Mouse (Mus musculus) limb, embryonic 15.5 days (tissue): ENCODE results near the gene Crls1. TPM values are rescaled to one million over a fixed set of nuclear protein-coding genes. Genes with fewer than 3 reads are reported as not detected.

Experiments
- ATAC-seq: fragments of 200-750 bp; cut with Nextera tagmentation; 2 replicates; pipeline ENCODE4 v1.8.0; 2017; ENCODE audit warnings: low read depth, moderate TSS enrichment; ENCODE audit not compliant: insufficient number of reproducible peaks, low FRiP score, low TSS enrichment
- H3K27ac ChIP-seq: fragments of 300-500 bp; sonication (generic); 2 replicates; pipeline ENCODE4 v1.5.1; 2015; ENCODE audit warnings: moderate library complexity, mild to moderate bottlenecking, inconsistent platforms
- H3K27me3 ChIP-seq: fragments of 300-500 bp; sonication (generic); 2 replicates; pipeline ENCODE4 v1.6.1; 2015; ENCODE audit warnings: inconsistent platforms
- H3K36me3 ChIP-seq: fragments of 300-500 bp; sonication (generic); 2 replicates; pipeline ENCODE4 v1.6.1; 2015; ENCODE audit warnings: inconsistent platforms
- H3K4me1 ChIP-seq: fragments of 300-500 bp; sonication (generic); 2 replicates; pipeline ENCODE4 v1.6.1; 2015; ENCODE audit warnings: inconsistent platforms
- H3K4me2 ChIP-seq: fragments of 300-500 bp; sonication (generic); 2 replicates; pipeline ENCODE4 v1.6.1; 2015; ENCODE audit warnings: mild to moderate bottlenecking, inconsistent platforms
- H3K4me3 ChIP-seq: fragments of 300-500 bp; sonication (generic); 2 replicates; pipeline ENCODE4 v1.5.1; 2015; ENCODE audit warnings: mild to moderate bottlenecking, inconsistent platforms
- H3K9ac ChIP-seq: fragments of 300-500 bp; sonication (generic); 2 replicates; pipeline ENCODE4 v1.6.1; 2015; ENCODE audit warnings: inconsistent platforms
- H3K9me3 ChIP-seq: fragments of 300-500 bp; sonication (generic); 2 replicates; pipeline ENCODE4 v1.6.1; 2016; ENCODE audit warnings: inconsistent platforms
- WGBS: fragments of 180-500 bp; shearing (Covaris S2); methylation state at CpG from one replicate; pipeline ENCODE4 v1.1.7; 2015; 5-methylcytosine and 5-hydroxymethylcytosine counted together
- polyA plus RNA-seq: library from polyadenylated mRNA; unstranded; fragments of >200 nt; fragmentation: Nextera tagmentation; extraction: Ambion mirVana; gene quantifications from 2 replicates; pipeline ENCODE4 v1.2.1, GENCODE M21; 2015

Crls1 gene
- polyA plus RNA-seq, 1 experiment from 2014 or later, result 17.8 TPM

DNA sequence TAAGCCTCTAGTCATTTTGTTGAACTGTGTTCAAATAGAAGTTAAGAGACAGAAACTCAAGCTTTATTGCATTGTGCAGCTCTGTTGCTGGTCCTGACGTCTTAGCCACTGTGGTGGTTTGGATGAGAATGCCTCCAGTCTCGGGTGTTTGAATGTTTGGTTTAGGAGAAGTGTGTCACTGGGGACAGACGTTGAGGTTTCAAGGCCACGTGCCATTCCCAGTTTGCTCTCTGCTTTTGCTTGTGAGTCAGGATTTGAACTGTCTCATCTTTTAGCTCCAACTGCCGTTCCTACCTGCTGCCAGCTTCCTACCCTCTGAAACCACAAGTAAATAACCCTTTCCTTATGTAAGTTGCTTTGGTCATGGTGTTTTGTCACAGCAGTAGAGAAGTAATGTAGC, 21.1 kb downstream of the Crls1 start:
- Histone ChIP-seq H3K9me3 (no peaks in the 10 kb centered on the region), H3K27ac (no peak overlapping the region), H3K27me3 (no peaks in the 10 kb centered on the region), H3K9ac (no peak overlapping the region), H3K36me3 (peaks cover 28% of the 10 kb centered on the region), H3K4me1 (no peaks in the 10 kb centered on the region), H3K4me3 (no peak overlapping the region), H3K4me2 (no peak overlapping the region)
- no peak for ATAC-seq
- 78% methylated on average over 5 of the region's 5 CpGs for WGBS

DNA sequence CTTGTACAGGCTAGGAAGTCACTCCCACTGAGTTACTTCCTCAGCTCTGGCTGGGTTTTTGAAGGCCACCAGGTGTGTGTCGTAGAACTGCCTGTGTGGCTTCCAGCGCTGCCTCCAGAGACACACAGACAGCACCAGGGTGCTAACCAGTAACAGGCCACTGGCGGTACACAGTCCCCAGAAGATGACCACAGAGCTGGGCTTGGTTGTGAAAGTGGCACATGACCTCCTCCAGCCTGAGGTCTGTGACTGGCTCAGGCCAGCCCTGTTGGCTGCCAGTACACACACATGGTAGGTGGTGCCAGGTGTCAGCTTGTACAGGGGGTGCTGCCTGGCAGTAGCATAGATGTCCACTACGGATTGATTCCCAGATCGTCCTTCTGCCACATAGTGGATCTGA, 23.2 kb downstream of the Crls1 start:
- no peak overlapping the region for H3K27ac ChIP-seq
- no peak overlapping the region for H3K9ac ChIP-seq
- no peak overlapping the region for H3K4me3 ChIP-seq
- H3K27me3 ChIP-seq, result no peaks in the 10 kb centered on the region
- H3K36me3 ChIP-seq, result peaks cover 18% of the 10 kb centered on the region
- WGBS, result 77% methylated on average over 5 of the region's 5 CpGs
- ATAC-seq, result no peak
- no peak overlapping the region for H3K4me2 ChIP-seq
- H3K4me1 ChIP-seq, result no peaks in the 10 kb centered on the region
- no peaks in the 10 kb centered on the region for H3K9me3 ChIP-seq

DNA sequence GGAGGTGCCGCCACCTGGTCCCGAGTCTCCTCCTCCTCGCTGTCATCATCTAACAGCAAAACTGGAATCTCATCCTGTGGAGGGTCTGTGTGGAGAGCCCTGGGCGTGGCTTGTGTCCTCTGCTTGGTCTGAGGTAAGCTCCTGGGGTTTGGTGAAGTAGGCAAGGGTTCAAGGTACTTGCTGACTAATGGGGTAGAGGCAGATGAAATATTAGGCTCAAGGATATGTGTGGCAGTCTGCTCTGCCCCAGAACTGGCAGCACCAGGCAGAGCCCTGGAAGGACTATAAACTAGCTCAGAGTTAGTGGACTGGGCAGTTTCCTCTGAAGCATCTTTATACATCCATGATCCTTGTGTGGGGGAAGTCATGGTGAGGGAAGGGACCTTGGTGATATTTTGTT, 23.8 kb downstream of the Crls1 start:
- Histone ChIP-seq H3K9me3 (no peaks in the 10 kb centered on the region), H3K4me2 (no peak overlapping the region), H3K36me3 (peaks cover 14% of the 10 kb centered on the region), H3K4me1 (no peaks in the 10 kb centered on the region), H3K9ac (no peak overlapping the region), H3K27ac (no peak overlapping the region), H3K27me3 (no peaks in the 10 kb centered on the region), H3K4me3 (no peak overlapping the region)
- ATAC-seq, result no peak
- 78% methylated on average over 4 of the region's 4 CpGs for WGBS

DNA sequence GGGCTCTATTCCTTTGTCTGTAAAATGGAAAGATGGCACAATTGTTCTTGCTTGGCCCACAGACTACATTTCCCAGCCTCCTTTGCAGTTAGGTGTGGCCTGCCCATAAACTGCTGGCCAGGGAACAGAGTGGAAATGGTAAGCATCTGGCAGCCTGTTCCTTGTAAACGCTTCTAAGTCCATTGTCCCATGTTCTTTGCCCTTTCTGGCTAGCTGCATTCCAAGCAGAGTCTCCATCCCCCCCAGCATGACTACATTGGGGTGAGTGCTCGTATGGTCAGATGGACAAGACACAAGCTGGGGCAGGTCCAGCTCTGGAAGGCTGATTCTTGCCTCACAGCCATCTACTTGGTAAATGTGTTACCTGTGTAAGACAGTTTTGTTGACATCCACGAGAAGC, 25.2 kb downstream of the Crls1 start:
- H3K36me3 ChIP-seq, result 0 out of 2 replicates have a peak, but pooled peaks cover 6% of the 10 kb centered on the region
- H3K4me1 ChIP-seq, result no peaks in the 10 kb centered on the region
- H3K9me3 ChIP-seq, result no peaks in the 10 kb centered on the region
- H3K27ac ChIP-seq, result no peak overlapping the region
- ATAC-seq, result no peak
- WGBS, result 52% methylated on average over 3 of the region's 3 CpGs
- no peaks in the 10 kb centered on the region for H3K27me3 ChIP-seq
- H3K9ac ChIP-seq, result no peak overlapping the region
- no peak overlapping the region for H3K4me2 ChIP-seq
- H3K4me3 ChIP-seq, result no peak overlapping the region

DNA sequence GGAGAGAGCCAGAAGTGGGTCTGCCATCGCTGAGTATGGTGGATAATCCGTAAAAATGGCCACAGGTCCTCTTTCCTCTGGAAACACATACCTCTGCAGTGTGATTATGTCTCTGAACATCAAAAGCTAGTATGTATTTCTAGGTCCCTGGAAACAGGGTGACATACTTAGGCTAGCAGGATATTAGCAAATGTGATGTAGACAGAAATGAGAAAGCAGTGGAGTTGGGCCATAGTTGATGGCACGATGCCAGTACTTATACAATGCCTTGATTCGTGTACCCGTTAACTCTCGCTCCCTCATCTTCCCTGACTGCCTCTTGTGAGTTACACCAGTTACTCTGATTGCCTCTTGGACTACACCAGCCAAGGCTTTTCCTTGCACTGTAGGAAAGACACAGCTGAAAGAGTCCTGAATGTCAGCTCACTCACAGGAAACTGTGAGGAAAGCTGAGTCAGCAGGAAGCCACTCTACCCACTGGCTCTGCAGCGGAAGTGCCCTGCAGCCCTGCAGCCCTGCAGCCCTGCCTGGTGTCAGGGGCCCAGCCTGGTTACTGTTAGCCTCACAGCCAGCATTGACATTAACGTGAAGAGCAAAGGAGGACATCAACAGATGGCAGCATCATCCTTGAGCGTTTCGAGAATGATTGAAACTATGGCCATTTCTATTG, 27.3 kb downstream of the Crls1 start:
- no peak overlapping the region for H3K4me2 ChIP-seq
- peaks cover 19% of the 10 kb centered on the region for H3K27me3 ChIP-seq
- no peaks in the 10 kb centered on the region for H3K9me3 ChIP-seq
- H3K27ac ChIP-seq, result no peak overlapping the region
- H3K4me1 ChIP-seq, result peaks cover 2% of the 10 kb centered on the region
- no peaks in the 10 kb centered on the region for H3K36me3 ChIP-seq
- H3K9ac ChIP-seq, result no peak overlapping the region
- WGBS, result 74% methylated on average over 10 of the region's 10 CpGs
- no peak overlapping the region for H3K4me3 ChIP-seq
- ATAC-seq, result no peak

DNA sequence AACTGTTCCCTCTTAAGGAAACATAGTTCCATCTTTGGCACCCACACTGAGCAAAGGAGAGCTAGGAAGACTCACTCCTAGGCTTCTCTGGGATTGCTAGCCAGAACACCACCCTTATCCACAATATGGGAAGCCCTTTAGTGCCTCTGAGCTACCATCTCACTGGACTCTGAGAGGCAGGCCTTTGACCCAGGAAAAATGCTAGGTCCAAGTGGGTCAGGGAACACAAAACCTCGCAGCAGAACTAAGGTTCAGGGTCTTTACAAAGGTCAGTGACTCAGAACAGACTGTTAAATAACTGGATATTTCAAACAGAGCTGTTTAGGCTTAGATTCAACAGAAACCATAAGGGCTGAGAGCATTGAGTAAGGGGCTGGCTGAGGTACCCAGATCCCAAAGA, 30.5 kb downstream of the Crls1 start:
- Histone ChIP-seq H3K4me3 (no peak overlapping the region), H3K27ac (no peak overlapping the region), H3K36me3 (no peaks in the 10 kb centered on the region), H3K9me3 (no peaks in the 10 kb centered on the region), H3K27me3 (peaks cover 46% of the 10 kb centered on the region), H3K4me1 (peaks cover 28% of the 10 kb centered on the region), H3K9ac (no peak overlapping the region), H3K4me2 (no peak overlapping the region)
- 49% methylated on average over 1 of the region's 1 CpGs for WGBS
- ATAC-seq, result no peak

DNA sequence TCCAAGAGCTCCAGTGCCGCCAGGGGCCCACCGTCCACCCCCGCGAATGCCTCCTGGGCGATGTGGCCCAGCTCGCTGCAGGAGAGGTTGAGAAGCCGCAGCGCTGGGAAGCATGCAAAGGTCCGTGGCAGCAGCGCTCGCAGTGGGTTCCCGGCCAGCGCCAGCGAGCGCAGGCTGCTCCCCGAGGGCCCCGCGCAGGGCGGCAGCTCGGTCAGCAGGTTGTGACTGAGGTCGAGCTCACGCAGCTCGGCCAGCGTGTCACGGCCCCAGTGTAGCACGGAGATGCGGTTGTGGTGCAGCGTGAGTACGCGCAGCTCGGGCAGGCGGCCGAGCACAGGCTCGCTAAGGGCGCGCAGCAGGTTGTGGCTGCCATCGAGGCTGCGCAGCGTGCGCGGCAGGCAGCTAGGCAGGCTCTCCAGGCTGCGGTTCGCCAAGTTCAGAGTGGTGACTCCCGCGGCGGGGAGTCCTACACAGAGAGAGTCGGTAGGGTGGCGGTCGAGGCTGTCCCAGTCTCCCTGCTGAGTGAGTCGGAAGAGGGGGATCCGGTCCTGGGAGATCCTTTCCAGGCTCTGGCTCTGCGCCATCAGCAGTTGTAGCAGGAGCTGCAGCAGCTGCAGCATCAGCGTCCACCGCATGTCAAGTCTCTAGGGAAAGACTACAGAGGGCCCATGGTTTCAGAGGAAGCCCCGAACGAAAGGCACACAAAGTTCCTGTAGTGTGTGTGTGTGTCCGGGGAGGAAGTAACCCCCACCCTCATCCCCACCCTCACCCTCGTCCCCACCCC, 33.0 kb downstream of the Crls1 start:
- H3K36me3 ChIP-seq, result no peaks in the 10 kb centered on the region
- H3K4me3 ChIP-seq, result peak overlapping the region; percentile 49
- H3K4me2 ChIP-seq, result peak overlapping the region; percentile 98
- ATAC-seq, result 0 out of 2 replicates have a peak, but pooled peaks have one; percentile 33
- H3K9me3 ChIP-seq, result no peaks in the 10 kb centered on the region
- peaks cover 46% of the 10 kb centered on the region for H3K27me3 ChIP-seq
- under 1% methylated on average over 58 of the region's 58 CpGs for WGBS
- peaks cover 28% of the 10 kb centered on the region for H3K4me1 ChIP-seq
- H3K27ac ChIP-seq, result no peak overlapping the region
- H3K9ac ChIP-seq, result no peak overlapping the region

DNA sequence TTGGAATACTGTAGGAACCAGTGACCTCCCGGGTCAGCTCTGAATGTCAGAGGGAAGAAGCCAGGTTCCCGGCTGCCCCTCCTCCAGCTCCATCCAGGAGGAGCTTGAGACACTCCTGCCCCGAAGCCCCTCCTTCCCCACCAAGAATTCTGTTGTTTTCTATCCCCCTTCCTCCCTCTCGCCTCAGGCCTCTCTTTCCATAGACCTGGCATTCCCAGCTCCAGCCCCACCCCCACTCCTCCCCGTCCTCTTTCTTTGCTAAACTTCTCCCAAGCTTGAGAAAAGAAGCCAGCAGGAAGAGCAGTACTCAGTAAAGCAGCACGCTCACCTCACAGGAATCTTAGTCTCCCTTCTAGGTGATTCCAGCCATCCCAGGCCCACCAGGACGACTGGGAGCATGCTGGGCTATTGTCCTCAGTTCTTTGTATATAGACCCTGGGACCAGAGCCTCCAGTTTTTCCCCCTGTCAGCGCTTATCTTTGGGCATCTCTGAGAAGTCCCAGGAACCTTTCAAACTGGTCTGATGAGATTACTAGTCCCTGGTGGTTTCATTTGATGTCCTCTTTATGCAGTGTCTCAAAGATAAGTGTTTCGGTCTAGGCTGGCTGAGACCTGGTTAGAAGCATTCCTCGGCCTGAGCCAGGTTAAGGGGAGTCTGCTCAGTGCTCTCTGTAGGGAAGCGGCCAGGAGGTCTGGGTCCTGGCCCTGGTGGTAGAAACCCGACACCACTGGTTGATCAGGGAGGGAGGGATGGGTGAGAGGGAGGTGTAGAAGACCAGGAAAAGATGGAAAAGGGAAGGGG, 34.6 kb downstream of the Crls1 start, which contains the start of gene Lrrn4:
Gene Lrrn4, minus strand, starts transcription at position 48 of the 802 bp plus-strand sequence.
- ATAC-seq, result no peak
- no peak within 1 kb of the TSS for H3K27ac ChIP-seq
- peak within 1 kb of the TSS; percentile 49 for H3K4me3 ChIP-seq
- peaks cover 28% of the 10 kb centered on the region for H3K4me1 ChIP-seq
- H3K27me3 ChIP-seq, result peaks cover 46% of the 10 kb centered on the region
- 8% methylated on average over 12 of the region's 12 CpGs for WGBS
- H3K9ac ChIP-seq, result no peak within 1 kb of the TSS
- H3K4me2 ChIP-seq, result peak within 1 kb of the TSS; percentile 98
- H3K36me3 ChIP-seq, result no peaks in the 10 kb centered on the region
- no peaks in the 10 kb centered on the region for H3K9me3 ChIP-seq

DNA sequence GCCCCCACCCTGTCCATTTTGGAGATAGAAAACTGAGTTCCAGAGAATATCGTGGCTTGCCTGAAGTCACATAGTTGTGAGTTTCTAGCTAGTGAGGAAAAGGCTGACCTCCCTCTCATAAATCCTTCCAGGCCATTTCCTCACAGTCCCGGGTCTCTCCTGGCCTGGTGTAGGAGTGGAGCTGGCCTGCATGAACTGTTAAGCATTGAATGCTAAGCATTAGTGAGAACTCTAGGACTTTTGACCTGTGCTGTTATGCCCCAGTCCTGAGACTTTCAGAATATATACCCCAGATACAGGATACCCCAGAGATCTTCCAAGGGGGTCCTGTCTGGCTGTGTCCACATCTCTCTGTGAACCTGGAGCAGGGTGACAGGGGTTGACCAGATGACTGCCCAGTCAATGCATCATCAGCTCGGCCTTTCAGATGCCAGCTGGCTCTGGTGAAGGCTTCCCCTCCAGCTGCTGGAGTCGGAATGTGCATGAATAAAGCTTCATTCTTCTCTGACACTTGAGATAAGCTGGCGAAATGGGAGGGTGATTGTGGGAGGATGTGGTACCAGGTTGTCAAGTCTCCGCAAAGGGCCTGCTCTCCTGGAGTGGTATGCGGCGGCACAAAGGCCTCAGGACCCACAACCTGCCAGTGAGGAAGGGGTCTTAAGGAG, 38.0 kb downstream of the Crls1 start:
- no peak for ATAC-seq
- 57% methylated on average over 8 of the region's 8 CpGs for WGBS
- Histone ChIP-seq H3K27me3 (peaks cover 20% of the 10 kb centered on the region), H3K9me3 (no peaks in the 10 kb centered on the region), H3K9ac (no peak overlapping the region), H3K4me1 (peaks cover 19% of the 10 kb centered on the region), H3K4me2 (no peak overlapping the region), H3K27ac (no peak overlapping the region), H3K36me3 (no peaks in the 10 kb centered on the region), H3K4me3 (no peak overlapping the region)

DNA sequence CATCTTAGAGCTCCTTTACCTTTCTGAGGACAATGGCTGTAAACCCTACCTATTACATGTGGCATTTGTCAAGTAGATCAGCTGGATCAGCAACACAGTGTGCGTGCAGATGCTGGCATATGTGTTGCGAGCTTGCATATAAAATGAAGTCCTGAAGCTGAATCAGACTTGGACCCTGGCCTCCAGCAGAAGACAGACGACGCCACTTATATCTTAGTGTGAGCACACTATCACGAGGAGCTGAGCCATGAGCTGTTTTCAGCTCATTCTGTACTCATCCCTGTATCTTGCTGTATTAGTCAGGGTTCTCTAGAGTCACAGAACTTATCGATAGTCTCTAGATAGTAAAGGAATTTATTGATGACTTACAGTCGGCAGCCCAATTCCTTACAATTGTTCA, 38.8 kb downstream of the Crls1 start:
- Histone ChIP-seq H3K4me3 (no peak overlapping the region), H3K36me3 (no peaks in the 10 kb centered on the region), H3K9me3 (no peaks in the 10 kb centered on the region), H3K9ac (no peak overlapping the region), H3K27me3 (peaks cover 11% of the 10 kb centered on the region), H3K4me2 (no peak overlapping the region), H3K4me1 (peaks cover 12% of the 10 kb centered on the region; the same call in 1 of the 2 replicates), H3K27ac (no peak overlapping the region)
- 85% methylated on average over 7 of the region's 7 CpGs for WGBS
- no peak for ATAC-seq

DNA sequence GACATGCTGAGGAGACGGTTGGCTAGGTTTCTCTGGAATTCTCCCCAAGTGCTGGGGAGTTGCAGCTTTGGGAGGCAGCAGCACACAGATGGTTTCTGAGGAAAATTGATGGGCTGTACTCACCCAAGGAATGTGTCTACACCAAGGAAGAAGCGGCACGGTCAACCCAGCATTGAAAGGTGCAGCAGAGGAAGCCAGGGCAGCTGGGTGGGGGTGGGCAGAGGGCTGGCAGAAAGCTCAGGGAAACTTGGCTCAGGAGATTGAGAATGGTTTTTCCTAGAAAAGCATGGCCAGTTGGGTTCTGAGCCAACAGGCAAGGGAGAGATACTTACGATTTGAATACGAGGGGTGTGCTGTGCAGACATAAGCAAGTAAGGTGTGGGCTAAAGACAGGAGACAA, 47.4 kb downstream of the Crls1 start:
- H3K36me3 ChIP-seq, result no peaks in the 10 kb centered on the region
- H3K4me2 ChIP-seq, result no peak overlapping the region
- H3K9ac ChIP-seq, result no peak overlapping the region
- no peak overlapping the region for H3K27ac ChIP-seq
- no peak overlapping the region for H3K4me3 ChIP-seq
- no peaks in the 10 kb centered on the region for H3K9me3 ChIP-seq
- H3K4me1 ChIP-seq, result no peaks in the 10 kb centered on the region
- 79% methylated on average over 5 of the region's 5 CpGs for WGBS
- H3K27me3 ChIP-seq, result no peaks in the 10 kb centered on the region
- ATAC-seq, result no peak
